15 mouse cellular contexts compared by ENCODE assay signal in the genomic region with DNA sequence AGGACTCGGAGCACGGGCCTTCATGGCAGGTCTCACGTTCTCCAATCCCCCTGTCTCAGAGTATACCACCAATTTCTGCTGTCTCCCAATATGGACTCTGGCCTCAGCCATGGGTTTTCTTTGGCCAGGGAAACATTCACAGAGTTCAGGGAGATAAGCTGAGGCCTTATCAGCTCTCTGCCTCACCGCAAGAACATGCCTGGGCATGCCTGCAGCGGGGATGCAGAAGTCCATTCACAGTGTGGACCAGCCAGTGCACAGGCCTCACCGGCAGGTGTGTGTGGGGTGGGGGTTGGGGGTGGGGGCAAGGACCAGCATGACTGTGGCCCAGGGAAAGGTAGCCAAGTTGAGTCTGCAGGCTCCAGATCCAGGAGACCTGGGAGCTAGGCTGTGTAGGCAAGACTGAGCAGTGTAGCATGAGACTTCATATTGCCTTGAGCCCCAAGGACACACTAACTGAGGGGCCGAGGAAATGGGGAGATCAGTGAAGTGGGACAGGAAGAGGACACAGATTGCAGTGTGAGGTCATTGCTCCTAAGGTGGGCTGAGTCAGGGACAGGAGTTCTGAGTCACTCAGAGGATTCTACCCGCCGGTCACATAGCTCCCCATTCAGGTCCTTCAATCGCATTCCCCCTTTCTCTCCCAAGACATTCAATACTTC. TPM values are rescaled to one million over a fixed set of nuclear protein-coding genes. Genes with fewer than 3 reads are reported as not detected.
DNase-seq lines count a peak whose midpoint lies in the region; ATAC-seq and TF ChIP-seq lines count a peak whose summit lies in the region.
"Had no signal": no experiment of that assay in that cellular context is flagged by ENCODE, and none has a peak within 500 bp of the region (broad histone marks: within the 10 kb centered on the region; RNA-seq: fewer than 3 reads in every experiment).

No protein-coding gene starts in this region.

- 0 out of 2 replicates have a peak, but pooled peaks cover 3% of the 10 kb centered on the region for H3K9me3 ChIP-seq in heart, embryonic 12.5 days (replicated peaks)
- no peaks in the 10 kb centered on the region for H3K9me3 ChIP-seq in G1E (replicated peaks)
- no peaks in the 10 kb centered on the region for H3K9me3 ChIP-seq in intestine, embryonic 16.5 days (ENCODE audit: control insufficient read depth, low read length)
- no peaks in the 10 kb centered on the region for H3K9me3 ChIP-seq in stomach, embryonic 14.5 days (ENCODE audit: control insufficient read depth, low read depth, low read length)
- H3K9me3 ChIP-seq: embryonic facial prominence, embryonic 15.5 days had no signal

- no peak overlapping the region; the same call in 1 of the 2 replicates for H3K9ac ChIP-seq in heart, embryonic 12.5 days
- peak overlapping the region; percentile 33; the same call in 1 of the 2 replicates for H3K9ac ChIP-seq in intestine, embryonic 16.5 days (ENCODE audit: low read depth, low read length)
- no peak overlapping the region for H3K9ac ChIP-seq in stomach, embryonic 14.5 days (replicated peaks; ENCODE audit: low read depth, low read length)
- H3K9ac ChIP-seq: embryonic facial prominence, embryonic 15.5 days had no signal

- no peak overlapping the region for H3K27ac ChIP-seq in heart, embryonic 12.5 days (ENCODE audit: poor library complexity, severe bottlenecking)
- H3K27ac ChIP-seq in intestine, embryonic 16.5 days (ENCODE audit: low read length), result peak overlapping the region; percentile 88
- H3K27ac ChIP-seq in stomach, embryonic 14.5 days (ENCODE audit: low read length), result 0 out of 2 replicates have a peak overlapping the region, but pooled peaks have one; percentile 21
- H3K27ac ChIP-seq: embryonic facial prominence, embryonic 15.5 days had no signal

- H3K4me1 ChIP-seq in heart, embryonic 12.5 days (replicated peaks), result peaks cover 11% of the 10 kb centered on the region
- peaks cover 59% of the 10 kb centered on the region for H3K4me1 ChIP-seq in G1E (ENCODE audit: insufficient read depth, low read depth, low read length)
- H3K4me1 ChIP-seq in intestine, embryonic 16.5 days (ENCODE audit: control insufficient read depth, insufficient read depth, low read length), result peaks cover 4% of the 10 kb centered on the region; the same call in 1 of the 2 replicates
- H3K4me1 ChIP-seq in stomach, embryonic 14.5 days (ENCODE audit: control insufficient read depth, insufficient read depth, low read length), result no peaks in the 10 kb centered on the region

- ATAC-seq in heart, embryonic 12.5 days (ENCODE audit: insufficient number of reproducible peaks, low FRiP score), result peak; percentile 61
- ATAC-seq in G1E (ENCODE audit: extremely low read depth, insufficient number of reproducible peaks, low FRiP score, poor library complexity, severe bottlenecking), result 0 out of 2 replicates have a peak, but pooled peaks have one; percentile 25
- peak; percentile 90 for ATAC-seq in intestine, embryonic 16.5 days
- peak; percentile 79 for ATAC-seq in stomach, embryonic 14.5 days (ENCODE audit: insufficient number of reproducible peaks, insufficient read depth, low FRiP score, low read depth)

- no peak for TF ChIP-seq CTCF in G1E (IDR thresholded peaks at IDR 0.05; ENCODE audit: low read depth, low read length)

- 50% methylated on average over 10 of the region's 10 CpGs for WGBS in heart, embryonic 12.5 days
- WGBS in intestine, embryonic 16.5 days, result 76% methylated on average over 10 of the region's 10 CpGs
- WGBS in stomach, embryonic 14.5 days, result 82% methylated on average over 10 of the region's 10 CpGs

- no peaks in the 10 kb centered on the region for H3K27me3 ChIP-seq in heart, embryonic 12.5 days (replicated peaks)
- H3K27me3 ChIP-seq in G1E (ENCODE audit: insufficient read depth, low read length), result peaks cover 7% of the 10 kb centered on the region; the same call in 1 of the 2 replicates
- H3K27me3 ChIP-seq in intestine, embryonic 16.5 days (replicated peaks; ENCODE audit: control insufficient read depth, insufficient read depth, low read length), result no peaks in the 10 kb centered on the region
- no peaks in the 10 kb centered on the region for H3K27me3 ChIP-seq in stomach, embryonic 14.5 days (ENCODE audit: control insufficient read depth, insufficient read depth, low read length)
- H3K27me3 ChIP-seq: embryonic facial prominence, embryonic 15.5 days had no signal

- DNase-seq in heart, postnatal 4 days, result no peak
- DNase-seq in G1E (ENCODE audit: low spot score), result no peak
- no peak for DNase-seq in left cerebral cortex, adult 8-10 months (ENCODE audit: low spot score in 2 of 2)
- DNase-seq in kidney, postnatal 4 days, result no peak
- DNase-seq in cerebellum, postnatal 10 days, result no peak
- DNase-seq: cerebellum, adult 11-12 months; kidney, adult 2 months; lung, adult 2 months had no signal

- H3K4me2 ChIP-seq in heart, embryonic 12.5 days, result no peak overlapping the region
- no peak overlapping the region for H3K4me2 ChIP-seq in intestine, embryonic 16.5 days (ENCODE audit: low read depth, low read length)
- H3K4me2 ChIP-seq in stomach, embryonic 14.5 days (replicated peaks; ENCODE audit: low read depth, low read length), result no peak overlapping the region
- H3K4me2 ChIP-seq: embryonic facial prominence, embryonic 15.5 days had no signal

- no peak overlapping the region for H3K4me3 ChIP-seq in heart, embryonic 12.5 days
- H3K4me3 ChIP-seq in G1E (ENCODE audit: low read depth, low read length), result peak overlapping the region; percentile 44; the same call in 1 of the 2 replicates
- no peak overlapping the region for H3K4me3 ChIP-seq in intestine, embryonic 16.5 days (ENCODE audit: low read length)
- H3K4me3 ChIP-seq in stomach, embryonic 14.5 days (ENCODE audit: low read depth, low read length), result no peak overlapping the region
- H3K4me3 ChIP-seq: embryonic facial prominence, embryonic 15.5 days had no signal

- no peaks in the 10 kb centered on the region for H3K36me3 ChIP-seq in heart, embryonic 12.5 days
- H3K36me3 ChIP-seq in G1E (replicated peaks), result no peaks in the 10 kb centered on the region
- no peaks in the 10 kb centered on the region for H3K36me3 ChIP-seq in intestine, embryonic 16.5 days (ENCODE audit: control insufficient read depth, insufficient read depth, low read length)
- no peaks in the 10 kb centered on the region for H3K36me3 ChIP-seq in stomach, embryonic 14.5 days (ENCODE audit: control insufficient read depth, insufficient read depth, low read length)
- H3K36me3 ChIP-seq: embryonic facial prominence, embryonic 15.5 days had no signal

RNA-seq across cellular contexts. Expression of gene Gm21885, which starts 7.3 kb away (rescaled TPM):
- 0.35 TPM in 1 of 2 replicates, not detected in the other for polyA plus RNA-seq in heart, embryonic 12.5 days (2016; fragmentation: Nextera tagmentation; extraction: Ambion mirVana)
- total RNA-seq in heart, postnatal 4 days (2021), result not detected
- not detected in 2 replicates for total RNA-seq in G1E (2014; fragmentation: Nextera tagmentation)
- 0.23 TPM in 1 of 2 replicates, not detected in the other for total RNA-seq in G1E (2017)
- polyA plus RNA-seq in G1E (2012), result not detected in 2 replicates
- 92.1 and 137 TPM in 2 replicates for polyA plus RNA-seq in intestine, embryonic 16.5 days (2015; fragmentation: Nextera tagmentation; extraction: Ambion mirVana)
- polyA plus RNA-seq in stomach, embryonic 14.5 days (2014; fragmentation: Nextera tagmentation; extraction: Ambion mirVana), result 0.56 TPM in 1 of 2 replicates, not detected in the other
- not detected for total RNA-seq in left cerebral cortex, adult 8-10 months (2022)
- total RNA-seq: gastrocnemius, adult 18-20 months; layer of hippocampus, postnatal 10 days; midbrain, postnatal 0 days had no signal
- polyA plus RNA-seq: embryonic facial prominence, embryonic 15.5 days; kidney, adult 2 months; lung, adult 2 months; midbrain, postnatal 0 days had no signal

RNA-seq across cellular contexts. Expression of gene Wfikkn2, which starts 28.5 kb away (rescaled TPM):
- polyA plus RNA-seq in heart, embryonic 12.5 days (2016; fragmentation: Nextera tagmentation; extraction: Ambion mirVana), result 2.0 and 2.5 TPM in 2 replicates
- total RNA-seq in heart, postnatal 4 days (2021), result 1 to 10 TPM; 2.0 TPM
- total RNA-seq in G1E (2014; fragmentation: Nextera tagmentation) (not detected in 2 replicates), G1E (2017) (0.05 TPM in 1 of 2 replicates, not detected in the other)
- polyA plus RNA-seq in G1E (2012), result 0.03 TPM in 1 of 2 replicates, not detected in the other
- polyA plus RNA-seq in intestine, embryonic 16.5 days (2015; fragmentation: Nextera tagmentation; extraction: Ambion mirVana), result 1.8 and 2.2 TPM in 2 replicates
- polyA plus RNA-seq in stomach, embryonic 14.5 days (2014; fragmentation: Nextera tagmentation; extraction: Ambion mirVana), result 1.3 and 1.6 TPM in 2 replicates
- 1 to 10 TPM; 2.1 to 3.0 (median 2.5) TPM for total RNA-seq in left cerebral cortex, adult 8-10 months (2022)

RNA-seq across cellular contexts. Expression of gene Luc7l3, which starts 47.5 kb away (rescaled TPM):
- 82.0 and 84.6 TPM in 2 replicates for polyA plus RNA-seq in heart, embryonic 12.5 days (2016; fragmentation: Nextera tagmentation; extraction: Ambion mirVana)
- total RNA-seq in heart, postnatal 4 days (2021), result 10 to 100 TPM; 47.8 to 50.4 TPM
- total RNA-seq in G1E (2014; fragmentation: Nextera tagmentation) (238 and 283 TPM in 2 replicates), G1E (2017) (170 and 260 TPM in 2 replicates)
- polyA plus RNA-seq in G1E (2012), result 26.4 and 38.7 TPM in 2 replicates
- 65.5 and 74.6 TPM in 2 replicates for polyA plus RNA-seq in intestine, embryonic 16.5 days (2015; fragmentation: Nextera tagmentation; extraction: Ambion mirVana)
- 116 and 124 TPM in 2 replicates for polyA plus RNA-seq in stomach, embryonic 14.5 days (2014; fragmentation: Nextera tagmentation; extraction: Ambion mirVana)
- 100 to 1,000 TPM in 2 of 4 experiments, 10 to 100 TPM in 2; 83.7 to 111 (median 97.4) TPM for total RNA-seq in left cerebral cortex, adult 8-10 months (2022)

RNA-seq across cellular contexts. Expression of gene Ankrd40, which starts 53.5 kb away (rescaled TPM):
- polyA plus RNA-seq in heart, embryonic 12.5 days (2016; fragmentation: Nextera tagmentation; extraction: Ambion mirVana), result 54.2 and 54.6 TPM in 2 replicates
- total RNA-seq in heart, postnatal 4 days (2021), result 100 to 1,000 TPM; 178 to 183 TPM
- 34.4 and 46.0 TPM in 2 replicates for total RNA-seq in G1E (2014; fragmentation: Nextera tagmentation)
- total RNA-seq in G1E (2017), result 46.4 and 48.4 TPM in 2 replicates
- 75.8 and 90.9 TPM in 2 replicates for polyA plus RNA-seq in G1E (2012)
- polyA plus RNA-seq in intestine, embryonic 16.5 days (2015; fragmentation: Nextera tagmentation; extraction: Ambion mirVana), result 11.8 and 11.9 TPM in 2 replicates
- polyA plus RNA-seq in stomach, embryonic 14.5 days (2014; fragmentation: Nextera tagmentation; extraction: Ambion mirVana), result 17.4 and 19.2 TPM in 2 replicates
- total RNA-seq in left cerebral cortex, adult 8-10 months (2022), result 100 to 1,000 TPM; 136 to 147 (median 145) TPM

Comparison
In these comparisons a context has a peak if more than half of its experiments do, and no peak if none do; other contexts are left out.
1. ATAC-seq: peak in every context shown above with its lines; median percentile 90 in intestine, embryonic 16.5 days; 79 in stomach, embryonic 14.5 days; 61 in heart, embryonic 12.5 days; 25 in G1E.
2. RNA of gene Gm21885, which starts 7.3 kb away (polyA plus RNA-seq): 92.1 to 137 TPM in intestine, embryonic 16.5 days; 0.56 TPM in stomach, embryonic 14.5 days, 0.35 TPM in heart, embryonic 12.5 days and not detected in G1E; every median in the first group is over 10 times any median in the second.